Mouse (Mus musculus) limb, embryonic 11.5 days (tissue): ENCODE results near the gene Tmem203. TPM values are rescaled to one million over a fixed set of nuclear protein-coding genes. Genes with fewer than 3 reads are reported as not detected.

Experiments used
- ATAC-seq: fragments of 200-750 bp; cut with Nextera tagmentation; 2 replicates; pipeline ENCODE4 v1.8.0; 2017; ENCODE audit warnings: low read depth; ENCODE audit not compliant: insufficient number of reproducible peaks, low FRiP score, low TSS enrichment
- DNase-seq: peaks from one replicate; pipeline ENCODE4 v3.0.0-alpha.2; 2015; ENCODE audit warnings: low spot score
- H3K27ac ChIP-seq: fragments of 300-500 bp; sonication (generic); replicated peaks from 2 replicates; pipeline ENCODE4 v1.5.1; 2014; ENCODE audit warnings: low read depth, mild to moderate bottlenecking, low read length
- H3K27me3 ChIP-seq: fragments of 300-500 bp; sonication (generic); 2 replicates; pipeline ENCODE4 v1.6.1; 2014; ENCODE audit warnings: mild to moderate bottlenecking, low read length, mixed read lengths; ENCODE audit not compliant: control insufficient read depth, insufficient read depth
- H3K36me3 ChIP-seq: fragments of 300-500 bp; sonication (generic); 2 replicates; pipeline ENCODE4 v1.6.1; 2014; ENCODE audit warnings: mild to moderate bottlenecking, low read length, moderate library complexity, mixed read lengths; ENCODE audit not compliant: control insufficient read depth, insufficient read depth
- H3K4me1 ChIP-seq: fragments of 300-500 bp; sonication (generic); 2 replicates; pipeline ENCODE4 v1.6.1; 2014; ENCODE audit warnings: low read length, mixed read lengths; ENCODE audit not compliant: control insufficient read depth, insufficient read depth
- H3K4me2 ChIP-seq: fragments of 300-500 bp; sonication (generic); 2 replicates; pipeline ENCODE4 v1.6.1; 2014; ENCODE audit warnings: low read depth, mild to moderate bottlenecking, moderate library complexity; ENCODE audit not compliant: severe bottlenecking
- H3K4me3 ChIP-seq: fragments of 300-500 bp; sonication (generic); 2 replicates; pipeline ENCODE4 v1.5.1; 2014; ENCODE audit warnings: low read depth, low read length
- H3K9ac ChIP-seq: fragments of 300-500 bp; sonication (generic); 2 replicates; pipeline ENCODE4 v1.6.1; 2014; ENCODE audit warnings: mild to moderate bottlenecking, low read length
- H3K9me3 ChIP-seq: fragments of 300-500 bp; sonication (generic); 2 replicates; pipeline ENCODE4 v1.6.1; 2016; ENCODE audit warnings: low read length; ENCODE audit not compliant: control insufficient read depth
- WGBS: fragments of 180-500 bp; shearing (Covaris S2); extraction: QIAGEN DNeasy Blood & Tissue Kit; methylation state at CpG from one replicate; pipeline ENCODE4 v1.1.7; 2014; 5-methylcytosine and 5-hydroxymethylcytosine counted together
- polyA plus RNA-seq: library from polyadenylated mRNA; unstranded; fragments of >200 nt; fragmentation: Nextera tagmentation; extraction: Ambion mirVana; gene quantifications from 2 replicates; pipeline ENCODE4 v1.2.1, GENCODE M21; 2014

Gene Tmem203
- polyA plus RNA-seq, 1 experiment from 2014 or later, result 14.6 TPM

- 5% methylated on average over 39 of the region's 43 CpGs for WGBS
- Histone ChIP-seq H3K9me3 (no peaks in the 10 kb centered on the region), H3K9ac (no peak overlapping the region; the same call in 1 of the 2 replicates), H3K27ac (no peak overlapping the region), H3K4me1 (peaks cover 3% of the 10 kb centered on the region; the same call in 1 of the 2 replicates), H3K27me3 (peaks cover 58% of the 10 kb centered on the region), H3K36me3 (no peaks in the 10 kb centered on the region), H3K4me3 (peak overlapping the region; percentile 17), H3K4me2 (peak overlapping the region; percentile 36)
- DNase-seq (peak; percentile 29), ATAC-seq (no peak; the same call in 1 of the 2 replicates)
Measured at GRCm38 (mm10) chr2:25292054-25292544, 36.9 kb downstream of the Tmem203 start.

GRCm38 (mm10) chr2:25292856-25293255, 37.6 kb downstream of the Tmem203 start:
- ATAC-seq, result no peak
- DNase-seq, result peak; percentile 90

GRCm38 (mm10) chr2:25293706-25294105, 38.5 kb downstream of the Tmem203 start:
- no peak for ATAC-seq
- Histone ChIP-seq H3K27ac (no peak overlapping the region), H3K4me3 (no peak overlapping the region), H3K9me3 (no peaks in the 10 kb centered on the region), H3K27me3 (peaks cover 47% of the 10 kb centered on the region), H3K36me3 (no peaks in the 10 kb centered on the region), H3K9ac (no peak overlapping the region), H3K4me1 (peaks cover 3% of the 10 kb centered on the region; the same call in 1 of the 2 replicates), H3K4me2 (no peak overlapping the region)
- DNase-seq, result no peak
- WGBS, result 72% methylated on average over 9 of the region's 9 CpGs

More at GRCm38 (mm10) chr2:25292856-25293255, 37.6 kb downstream of the Tmem203 start:
- peaks cover 3% of the 10 kb centered on the region; the same call in 1 of the 2 replicates for H3K4me1 ChIP-seq
- H3K4me3 ChIP-seq, result no peak overlapping the region
- H3K9me3 ChIP-seq, result no peaks in the 10 kb centered on the region
- 0% methylated on average over 1 of the region's 1 CpGs for WGBS
- H3K36me3 ChIP-seq, result no peaks in the 10 kb centered on the region
- H3K4me2 ChIP-seq, result no peak overlapping the region
- no peak overlapping the region for H3K27ac ChIP-seq
- H3K9ac ChIP-seq, result no peak overlapping the region
- peaks cover 56% of the 10 kb centered on the region for H3K27me3 ChIP-seq

- 82% methylated on average over 8 of the region's 8 CpGs for WGBS
- H3K4me2 ChIP-seq, result no peak overlapping the region
- H3K4me1 ChIP-seq, result peaks cover 2% of the 10 kb centered on the region; the same call in 1 of the 2 replicates
- DNase-seq (no peak), ATAC-seq (no peak)
- H3K36me3 ChIP-seq, result no peaks in the 10 kb centered on the region
- H3K27ac ChIP-seq, result no peak overlapping the region
- H3K27me3 ChIP-seq, result peaks cover 14% of the 10 kb centered on the region
- no peak overlapping the region for H3K4me3 ChIP-seq
- H3K9ac ChIP-seq, result no peak overlapping the region
- no peaks in the 10 kb centered on the region for H3K9me3 ChIP-seq
Measured at GRCm38 (mm10) chr2:25297093-25297492, 41.9 kb downstream of the Tmem203 start.

- ATAC-seq (no peak), DNase-seq (no peak)
- H3K27ac ChIP-seq, result no peak overlapping the region
- no peaks in the 10 kb centered on the region for H3K4me1 ChIP-seq
- H3K36me3 ChIP-seq, result no peaks in the 10 kb centered on the region
- WGBS, result 86% methylated on average over 10 of the region's 10 CpGs
- no peak overlapping the region for H3K9ac ChIP-seq
- H3K4me2 ChIP-seq, result no peak overlapping the region
- no peaks in the 10 kb centered on the region for H3K9me3 ChIP-seq
- peaks cover 5% of the 10 kb centered on the region; the same call in 1 of the 2 replicates for H3K27me3 ChIP-seq
- no peak overlapping the region for H3K4me3 ChIP-seq
Measured at GRCm38 (mm10) chr2:25298046-25298445, 42.8 kb downstream of the Tmem203 start.

- Histone ChIP-seq H3K36me3 (no peaks in the 10 kb centered on the region), H3K4me3 (no peak overlapping the region), H3K9me3 (no peaks in the 10 kb centered on the region), H3K4me2 (no peak overlapping the region), H3K27ac (no peak overlapping the region), H3K27me3 (peaks cover 9% of the 10 kb centered on the region), H3K9ac (no peak overlapping the region), H3K4me1 (no peaks in the 10 kb centered on the region)
- WGBS, result 78% methylated on average over 3 of the region's 3 CpGs
- DNase-seq (no peak), ATAC-seq (no peak)
Measured at GRCm38 (mm10) chr2:25303452-25303851, 48.2 kb downstream of the Tmem203 start.

- Histone ChIP-seq H3K9me3 (no peaks in the 10 kb centered on the region), H3K4me1 (no peaks in the 10 kb centered on the region), H3K27ac (no peak overlapping the region), H3K36me3 (no peaks in the 10 kb centered on the region), H3K9ac (no peak overlapping the region), H3K27me3 (peaks cover 9% of the 10 kb centered on the region), H3K4me2 (no peak overlapping the region; the same call in 1 of the 2 replicates), H3K4me3 (0 out of 2 replicates have a peak overlapping the region, but pooled peaks have one; percentile 32)
- WGBS, result 75% methylated on average over 7 of the region's 7 CpGs
- ATAC-seq, result no peak
- DNase-seq, result no peak
Measured at GRCm38 (mm10) chr2:25303931-25304656, 48.9 kb downstream of the Tmem203 start.

GRCm38 (mm10) chr2:25304657-25305541, 49.7 kb downstream of the Tmem203 start:
- WGBS, result 3% methylated on average over 41 of the region's 45 CpGs
- no peaks in the 10 kb centered on the region for H3K4me1 ChIP-seq
- no peaks in the 10 kb centered on the region for H3K36me3 ChIP-seq
- H3K9ac ChIP-seq, result peak overlapping the region; percentile 47; the same call in 1 of the 2 replicates
- ATAC-seq, result peak; percentile 65; the same call in 1 of the 2 replicates
- H3K27ac ChIP-seq, result no peak overlapping the region
- peak; percentile 71 for DNase-seq
- H3K27me3 ChIP-seq, result peaks cover 11% of the 10 kb centered on the region
- peak overlapping the region; percentile 32 for H3K4me3 ChIP-seq
- H3K9me3 ChIP-seq, result no peaks in the 10 kb centered on the region
- peak overlapping the region; percentile 80 for H3K4me2 ChIP-seq
